Mouse (Mus musculus) granulocyte monocyte progenitor cell, adult 5-6 weeks (primary cell): ENCODE measurements around the gene Sept9. TPM values are rescaled to one million over a fixed set of nuclear protein-coding genes. Genes with fewer than 3 reads are reported as not detected.

ENCODE experiments used
- total RNA-seq, 2 experiments: library from RNA; stranded (forward) in 1 of 2; stranded (reverse) in 1 of 2; fragments of 200-712, 200-1000 nt in 1 of 2; fragments of >200 nt in 1 of 2; fragmentation: Nextera tagmentation in 1 of 2; gene quantifications; 2 replicates each; pipeline ENCODE4 v1.2.3; 2014 to 2017

The Sept9 gene
- total RNA-seq, 2 experiments from 2014 or later = 141 to 145 TPM

Other genes starting within 250 kb of the Sept9 start
- 10.8 and 13.3 TPM in 2 replicates for gene Sec14l1, start 84.5 kb upstream of the Sept9 start, total RNA-seq (2014; fragmentation: Nextera tagmentation)
- gene Sec14l1, start 84.5 kb upstream of the Sept9 start, total RNA-seq (2017) = 9.8 and 12.8 TPM in 2 replicates